Mouse (Mus musculus) heart, adult 2 months (tissue): ENCODE results near the gene Celf1.

Experiments used
- CTCF ChIP-seq: fragments of 200-600 bp; IDR thresholded peaks from 2 replicates; pipeline ENCODE4 v1.8.1; 2022; ENCODE audit warnings: antibody characterized with exemption, mild to moderate bottlenecking, moderate library complexity
- EP300 ChIP-seq: fragments of 200-500 bp; IDR thresholded peaks from 2 replicates; pipeline ENCODE4 v1.6.1; 2011; ENCODE audit warnings: low read depth, low read length, control low read depth; ENCODE audit not compliant: insufficient read depth

- TF ChIP-seq EP300, result peak; percentile 42; the same call in 1 of the 2 replicates
- no peak for TF ChIP-seq CTCF
These were observed 35.9 kb upstream of the Celf1 start, which contains the start of the genes Kbtbd4 and Ndufs3 for GRCm38 (mm10) chr2:90904076-90904855.
